Mouse (Mus musculus) E14TG2a.4 (cell line): ENCODE results near the gene Stk35.

ENCODE experiments used
- H3K27me3 ChIP-seq: 2 replicates; pipeline ENCODE4 v1.6.1; 2014; ENCODE audit warnings: low read length, control low read depth; ENCODE audit not compliant: insufficient read depth
- H3K36me3 ChIP-seq: 2 replicates; pipeline ENCODE4 v1.6.1; 2014; ENCODE audit warnings: low read length, control low read depth; ENCODE audit not compliant: insufficient read depth
- H3K4me1 ChIP-seq: replicated peaks from 2 replicates; pipeline ENCODE4 v1.6.1; 2014; ENCODE audit warnings: low read depth, low read length, control low read depth
- H3K4me3 ChIP-seq: replicated peaks from 2 replicates; pipeline ENCODE4 v1.5.1; 2014; ENCODE audit warnings: mild to moderate bottlenecking, low read length
- H3K9me3 ChIP-seq: 2 replicates; pipeline ENCODE4 v1.6.1; 2014; ENCODE audit warnings: low read length, control low read depth
- CTCF ChIP-seq: conservative IDR thresholded peaks from 2 replicates; pipeline ENCODE4 v1.5.1; 2014; ENCODE audit warnings: low read length
- NANOG ChIP-seq: IDR thresholded peaks from 2 replicates; pipeline ENCODE4 v1.6.1; 2014; ENCODE audit warnings: borderline replicate concordance, low read length, mixed read lengths
- POU5F1 ChIP-seq: IDR thresholded peaks from 2 replicates; pipeline ENCODE4 v1.6.1; 2014; ENCODE audit warnings: low read length, borderline replicate concordance

Gene Stk35

DNA sequence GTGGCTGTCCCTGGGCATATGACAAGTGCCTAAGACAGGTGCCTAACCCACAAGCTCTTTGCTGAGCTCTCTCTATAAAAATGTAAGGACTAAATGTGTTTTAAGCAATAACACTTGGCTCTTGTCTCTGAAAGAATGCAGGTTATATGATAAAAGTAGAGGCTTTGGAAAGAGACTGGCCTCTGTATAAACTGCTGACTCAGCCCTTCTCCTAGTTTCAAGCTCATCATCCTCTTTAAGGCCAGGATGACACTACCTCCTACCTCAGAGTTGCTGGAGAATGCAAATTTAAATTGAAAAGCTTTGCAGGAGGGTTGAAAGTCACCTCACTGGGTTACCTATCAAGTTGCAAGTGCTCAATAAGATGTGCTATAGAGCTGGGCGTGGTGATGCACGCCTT is 23.0 kb downstream of the Stk35 start:
- H3K27me3 ChIP-seq, result no peaks in the 10 kb centered on the region
- peaks cover 82% of the 10 kb centered on the region for H3K36me3 ChIP-seq
- no peak for TF ChIP-seq POU5F1
- TF ChIP-seq CTCF, result no peak
- no peak for TF ChIP-seq NANOG
- peaks cover 35% of the 10 kb centered on the region for H3K4me1 ChIP-seq
- no peak overlapping the region for H3K4me3 ChIP-seq
- H3K9me3 ChIP-seq, result no peaks in the 10 kb centered on the region

DNA sequence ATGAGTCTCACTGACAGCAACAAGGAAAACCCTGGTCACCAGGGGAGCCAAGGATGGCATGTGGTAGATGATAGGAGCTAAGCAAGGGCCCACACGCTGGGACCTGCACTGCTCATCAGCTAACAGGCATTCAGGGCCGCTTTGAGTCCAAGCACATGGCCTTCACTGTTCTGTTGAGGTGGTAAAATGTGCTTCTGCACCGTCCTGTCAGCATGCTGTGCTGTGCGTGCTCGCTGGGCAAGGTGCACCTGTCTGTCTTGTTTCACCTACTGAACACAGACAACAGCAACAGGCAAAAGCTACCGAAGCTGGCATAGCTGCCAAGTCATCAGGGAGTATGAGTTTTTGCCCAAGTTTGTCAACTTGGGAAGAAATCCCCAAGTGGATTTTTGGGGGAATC is 23.9 kb downstream of the Stk35 start:
- Histone ChIP-seq H3K4me1 (peaks cover 25% of the 10 kb centered on the region), H3K36me3 (peaks cover 82% of the 10 kb centered on the region), H3K4me3 (no peak overlapping the region), H3K9me3 (no peaks in the 10 kb centered on the region), H3K27me3 (no peaks in the 10 kb centered on the region)
- TF ChIP-seq POU5F1, result no peak
- TF ChIP-seq NANOG, result no peak
- no peak for TF ChIP-seq CTCF

DNA sequence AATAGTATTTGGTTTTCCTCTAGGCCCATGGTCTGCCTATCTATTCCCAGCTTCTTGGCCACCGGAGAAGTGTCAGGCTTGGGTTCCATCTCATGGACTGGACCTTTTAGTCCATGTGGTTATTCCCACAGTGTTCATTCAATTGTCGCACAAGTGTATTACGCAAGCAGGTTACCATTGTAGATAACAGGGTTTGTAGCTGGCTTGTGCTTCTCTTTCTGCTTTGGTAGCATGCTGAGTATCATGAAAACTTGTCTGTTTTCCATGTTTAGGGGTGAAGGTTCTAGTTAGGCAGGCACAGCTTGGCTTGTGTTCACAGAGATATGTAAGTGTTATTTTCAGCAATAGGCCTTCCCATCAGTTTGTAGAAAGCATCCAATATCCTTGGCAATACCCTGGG is 25.8 kb downstream of the Stk35 start:
- H3K4me1 ChIP-seq, result peaks cover 15% of the 10 kb centered on the region
- peaks cover 82% of the 10 kb centered on the region for H3K36me3 ChIP-seq
- no peak for TF ChIP-seq NANOG
- no peak for TF ChIP-seq CTCF
- no peak for TF ChIP-seq POU5F1
- no peaks in the 10 kb centered on the region for H3K27me3 ChIP-seq
- H3K4me3 ChIP-seq, result no peak overlapping the region
- H3K9me3 ChIP-seq, result no peaks in the 10 kb centered on the region

DNA sequence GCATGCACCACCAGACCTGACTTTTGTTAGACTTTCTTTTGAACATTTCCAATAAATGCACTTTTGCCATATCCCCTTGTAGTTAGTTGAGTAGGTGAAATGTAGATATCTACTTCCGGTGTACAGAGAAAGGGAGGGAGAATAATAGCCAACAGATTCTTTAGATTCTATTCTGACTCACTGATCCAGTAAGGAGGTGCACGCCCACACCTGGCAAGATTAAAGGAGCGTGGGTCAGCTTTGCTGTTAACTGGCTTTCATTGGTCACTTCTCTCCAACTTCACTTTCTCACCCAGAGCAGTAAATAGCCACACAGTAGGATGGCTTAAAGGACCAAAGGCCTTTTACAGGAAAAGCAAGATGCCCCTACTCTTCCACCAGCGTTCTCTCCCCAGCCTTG is 32.7 kb downstream of the Stk35 start:
- Histone ChIP-seq H3K9me3 (no peaks in the 10 kb centered on the region), H3K4me3 (no peak overlapping the region), H3K4me1 (peaks cover 13% of the 10 kb centered on the region), H3K36me3 (peaks cover 37% of the 10 kb centered on the region), H3K27me3 (no peaks in the 10 kb centered on the region)
- TF ChIP-seq CTCF, result no peak
- TF ChIP-seq NANOG, result no peak
- no peak for TF ChIP-seq POU5F1

DNA sequence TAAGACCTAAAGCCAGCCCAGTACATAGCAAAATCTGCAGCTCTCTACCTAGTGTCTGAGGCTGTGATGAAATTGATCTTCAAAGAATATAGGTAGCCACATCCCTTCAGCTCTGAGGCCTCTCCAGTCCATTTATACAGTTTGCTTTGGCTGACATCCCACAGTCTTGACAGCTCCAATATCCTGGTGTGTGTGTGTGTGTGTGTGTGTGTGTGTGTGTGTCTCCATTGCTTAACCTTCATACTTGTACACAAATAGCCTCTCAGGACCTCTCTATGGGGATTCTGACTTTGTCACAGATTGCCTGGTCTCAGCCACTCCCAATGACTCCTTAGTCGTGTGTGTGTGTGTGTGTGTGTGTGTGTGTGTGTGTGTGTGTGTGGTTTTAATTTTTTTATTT is 33.9 kb downstream of the Stk35 start:
- TF ChIP-seq POU5F1, result no peak
- TF ChIP-seq NANOG, result no peak
- no peak for TF ChIP-seq CTCF
- no peaks in the 10 kb centered on the region for H3K27me3 ChIP-seq
- peaks cover 25% of the 10 kb centered on the region for H3K36me3 ChIP-seq
- peaks cover 13% of the 10 kb centered on the region for H3K4me1 ChIP-seq
- H3K4me3 ChIP-seq, result no peak overlapping the region
- no peaks in the 10 kb centered on the region for H3K9me3 ChIP-seq

DNA sequence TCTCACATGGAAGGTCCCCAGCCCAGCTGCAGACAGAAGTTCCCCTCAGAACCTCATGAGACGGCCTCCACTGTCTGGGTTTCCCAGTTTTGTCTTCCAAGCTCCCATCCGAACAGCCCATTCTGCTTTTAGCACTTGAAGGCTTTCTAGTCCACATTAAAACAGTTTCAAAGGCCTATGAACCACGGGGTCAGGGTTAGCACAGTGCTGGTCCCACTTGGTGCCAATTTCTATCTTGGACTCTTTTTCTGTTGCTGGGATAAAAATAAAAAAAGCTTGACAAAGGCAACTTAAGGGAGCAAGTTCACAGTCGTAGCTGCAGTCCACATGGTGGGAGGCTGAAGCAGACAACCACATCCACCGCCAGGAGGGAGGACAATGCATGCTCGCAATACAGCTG is 34.6 kb downstream of the Stk35 start:
- Histone ChIP-seq H3K9me3 (no peaks in the 10 kb centered on the region), H3K36me3 (peaks cover 18% of the 10 kb centered on the region), H3K27me3 (no peaks in the 10 kb centered on the region), H3K4me1 (peaks cover 13% of the 10 kb centered on the region), H3K4me3 (no peak overlapping the region)
- no peak for TF ChIP-seq POU5F1
- TF ChIP-seq CTCF, result no peak
- no peak for TF ChIP-seq NANOG

DNA sequence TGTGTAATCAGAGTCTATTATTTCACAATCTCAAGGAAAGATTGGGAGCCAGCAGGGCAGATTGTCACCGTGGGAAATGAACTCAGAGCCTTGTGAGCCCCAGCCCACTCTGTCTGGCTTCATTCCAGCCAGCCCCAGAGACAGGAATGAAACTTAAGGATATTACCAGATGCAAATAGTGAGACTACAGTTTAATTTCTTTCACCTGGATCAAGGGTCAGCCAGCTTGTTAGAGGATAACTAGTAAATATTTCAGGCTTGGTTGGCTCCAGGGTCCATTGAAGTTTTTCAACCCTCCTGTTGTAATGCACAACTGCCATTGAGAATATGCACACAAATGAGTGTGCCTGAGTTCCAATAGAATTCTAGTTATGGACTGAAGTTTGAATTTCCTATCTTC is 36.6 kb downstream of the Stk35 start:
- Histone ChIP-seq H3K4me1 (peaks cover 7% of the 10 kb centered on the region), H3K36me3 (no peaks in the 10 kb centered on the region), H3K9me3 (no peaks in the 10 kb centered on the region), H3K4me3 (no peak overlapping the region), H3K27me3 (no peaks in the 10 kb centered on the region)
- TF ChIP-seq POU5F1, result no peak
- TF ChIP-seq CTCF, result no peak
- TF ChIP-seq NANOG, result no peak

DNA sequence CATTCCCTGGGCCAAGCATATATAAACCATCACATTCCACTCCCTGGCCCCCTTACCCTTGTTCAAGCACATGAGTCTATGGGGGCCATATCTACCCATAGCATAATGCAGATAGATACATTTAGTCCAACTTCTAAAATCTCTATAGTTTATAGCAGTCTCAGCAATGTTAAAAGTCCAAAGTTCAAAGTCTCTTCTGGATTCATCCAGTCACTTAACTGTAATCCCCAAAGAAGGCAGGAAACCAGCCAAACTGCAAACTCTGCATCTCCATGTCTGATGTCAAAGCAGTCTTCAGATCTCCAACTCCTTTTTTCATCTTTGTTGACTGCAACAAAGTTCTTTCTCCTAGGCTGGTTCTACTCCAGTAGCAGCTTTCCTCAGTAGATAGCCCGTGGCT is 38.0 kb downstream of the Stk35 start:
- no peaks in the 10 kb centered on the region for H3K27me3 ChIP-seq
- H3K4me1 ChIP-seq, result peaks cover 3% of the 10 kb centered on the region
- H3K4me3 ChIP-seq, result no peak overlapping the region
- no peaks in the 10 kb centered on the region for H3K9me3 ChIP-seq
- TF ChIP-seq POU5F1 (no peak), CTCF (no peak), NANOG (no peak)
- no peaks in the 10 kb centered on the region for H3K36me3 ChIP-seq

DNA sequence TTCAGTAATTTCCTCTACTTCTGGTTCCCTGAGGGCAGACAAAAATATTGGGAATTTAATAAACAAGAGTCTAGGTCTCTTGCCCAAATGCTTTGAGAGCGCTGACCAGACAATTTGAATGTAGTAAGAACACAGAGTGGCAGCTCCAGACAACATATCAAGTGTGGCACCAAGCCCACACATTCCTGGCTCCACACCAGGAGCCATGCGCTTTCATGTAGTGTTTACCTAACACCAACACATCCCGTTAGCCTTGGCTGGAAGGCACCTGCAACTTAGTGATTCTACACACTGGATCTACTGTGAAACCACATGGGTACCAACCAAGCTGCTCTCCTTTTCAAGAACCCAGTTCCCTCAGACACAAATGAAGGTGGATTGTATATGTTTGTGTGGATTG is 45.5 kb downstream of the Stk35 start:
- Histone ChIP-seq H3K27me3 (no peaks in the 10 kb centered on the region), H3K4me1 (no peaks in the 10 kb centered on the region), H3K4me3 (no peak overlapping the region), H3K9me3 (no peaks in the 10 kb centered on the region), H3K36me3 (no peaks in the 10 kb centered on the region)
- no peak for TF ChIP-seq CTCF
- TF ChIP-seq POU5F1, result no peak
